Mouse (Mus musculus) hindbrain, embryonic 13.5 days (tissue): ENCODE data around the gene Pmepa1. TPM values are rescaled to one million over a fixed set of nuclear protein-coding genes. Genes with fewer than 3 reads are reported as not detected.

ENCODE experiments used
- ATAC-seq: fragments of 200-750 bp; cut with Nextera tagmentation; 2 replicates; pipeline ENCODE4 v1.8.0; 2017; ENCODE audit warnings: moderate TSS enrichment; ENCODE audit not compliant: low FRiP score
- H3K27ac ChIP-seq: fragments of 300-500 bp; sonication (generic); 2 replicates; pipeline ENCODE4 v1.5.1; 2015; ENCODE audit warnings: inconsistent platforms, mild to moderate bottlenecking, moderate library complexity
- H3K27me3 ChIP-seq: fragments of 300-500 bp; sonication (generic); 2 replicates; pipeline ENCODE4 v1.6.1; 2015; ENCODE audit warnings: mild to moderate bottlenecking, inconsistent platforms
- H3K36me3 ChIP-seq: fragments of 300-500 bp; sonication (generic); 2 replicates; pipeline ENCODE4 v1.6.1; 2015; ENCODE audit warnings: mild to moderate bottlenecking, inconsistent platforms
- H3K4me1 ChIP-seq: fragments of 300-500 bp; sonication (generic); replicated peaks from 2 replicates; pipeline ENCODE4 v1.6.1; 2015; ENCODE audit warnings: inconsistent platforms
- H3K4me2 ChIP-seq: fragments of 300-500 bp; sonication (generic); 2 replicates; pipeline ENCODE4 v1.6.1; 2015; ENCODE audit warnings: inconsistent platforms, mild to moderate bottlenecking, moderate library complexity
- H3K4me3 ChIP-seq: fragments of 300-500 bp; sonication (generic); 2 replicates; pipeline ENCODE4 v1.5.1; 2015; ENCODE audit warnings: mild to moderate bottlenecking, inconsistent platforms
- H3K9ac ChIP-seq: fragments of 300-500 bp; sonication (generic); 2 replicates; pipeline ENCODE4 v1.6.1; 2015; ENCODE audit warnings: mild to moderate bottlenecking, inconsistent platforms
- H3K9me3 ChIP-seq: fragments of 300-500 bp; sonication (generic); 2 replicates; pipeline ENCODE4 v1.6.1; 2016; ENCODE audit warnings: inconsistent platforms
- WGBS: fragments of 180-500 bp; shearing (Covaris S2); methylation state at CpG from one replicate; pipeline ENCODE4 v1.1.7; 2015; 5-methylcytosine and 5-hydroxymethylcytosine counted together
- polyA plus RNA-seq: library from polyadenylated mRNA; unstranded; fragments of >200 nt; fragmentation: Nextera tagmentation; extraction: Ambion mirVana; gene quantifications from 2 replicates; pipeline ENCODE4 v1.2.1, GENCODE M21; 2015

Pmepa1 gene
- polyA plus RNA-seq, 1 experiment from 2014 or later: 4.7 TPM

GRCm38 (mm10) chr2:173263636-173264330, 12.6 kb downstream of the Pmepa1 start:
- Histone ChIP-seq H3K4me2 (no peak overlapping the region), H3K27ac (0 out of 2 replicates have a peak overlapping the region, but pooled peaks have one; percentile 32), H3K27me3 (no peaks in the 10 kb centered on the region), H3K4me3 (no peak overlapping the region), H3K9ac (no peak overlapping the region; the same call in 1 of the 2 replicates), H3K9me3 (no peaks in the 10 kb centered on the region), H3K36me3 (no peaks in the 10 kb centered on the region), H3K4me1 (peaks cover 93% of the 10 kb centered on the region)
- ATAC-seq: no peak
- WGBS: 65% methylated on average over 11 of the region's 11 CpGs

GRCm38 (mm10) chr2:173261497-173261896, 14.8 kb downstream of the Pmepa1 start:
- H3K4me1 ChIP-seq: peaks cover 93% of the 10 kb centered on the region
- H3K9ac ChIP-seq: peak overlapping the region; percentile 46; the same call in 1 of the 2 replicates
- H3K9me3 ChIP-seq: no peaks in the 10 kb centered on the region
- H3K4me3 ChIP-seq: no peak overlapping the region
- H3K4me2 ChIP-seq: no peak overlapping the region
- no peaks in the 10 kb centered on the region for H3K27me3 ChIP-seq
- H3K27ac ChIP-seq: peak overlapping the region; percentile 13; the same call in 1 of the 2 replicates
- no peak for ATAC-seq
- no peaks in the 10 kb centered on the region for H3K36me3 ChIP-seq
- WGBS: 61% methylated on average over 10 of the region's 10 CpGs

- Histone ChIP-seq H3K27me3 (no peaks in the 10 kb centered on the region), H3K4me3 (no peak overlapping the region), H3K4me2 (no peak overlapping the region), H3K9ac (0 out of 2 replicates have a peak overlapping the region, but pooled peaks have one; percentile 10), H3K9me3 (no peaks in the 10 kb centered on the region), H3K36me3 (no peaks in the 10 kb centered on the region), H3K4me1 (peaks cover 93% of the 10 kb centered on the region), H3K27ac (peak overlapping the region; percentile 77)
- ATAC-seq: no peak
- 17% methylated on average over 9 of the region's 9 CpGs for WGBS
Observed at GRCm38 (mm10) chr2:173258459-173259091, 17.8 kb downstream of the Pmepa1 start.

- H3K27me3 ChIP-seq: no peaks in the 10 kb centered on the region
- H3K9me3 ChIP-seq: no peaks in the 10 kb centered on the region
- H3K27ac ChIP-seq: peak overlapping the region; percentile 77
- no peak overlapping the region for H3K4me2 ChIP-seq
- WGBS: 20% methylated on average over 7 of the region's 7 CpGs
- H3K9ac ChIP-seq: no peak overlapping the region
- peaks cover 100% of the 10 kb centered on the region for H3K4me1 ChIP-seq
- ATAC-seq: peak; percentile 62
- no peak overlapping the region for H3K4me3 ChIP-seq
- H3K36me3 ChIP-seq: no peaks in the 10 kb centered on the region
Observed at GRCm38 (mm10) chr2:173257610-173258009, 18.7 kb downstream of the Pmepa1 start.

- no peaks in the 10 kb centered on the region for H3K27me3 ChIP-seq
- H3K4me3 ChIP-seq: no peak overlapping the region
- H3K36me3 ChIP-seq: no peaks in the 10 kb centered on the region
- no peak overlapping the region; the same call in 1 of the 2 replicates for H3K9ac ChIP-seq
- peak overlapping the region; percentile 77 for H3K27ac ChIP-seq
- WGBS: 73% methylated on average over 4 of the region's 4 CpGs
- H3K4me1 ChIP-seq: peaks cover 99% of the 10 kb centered on the region
- no peak for ATAC-seq
- no peak overlapping the region for H3K4me2 ChIP-seq
- no peaks in the 10 kb centered on the region for H3K9me3 ChIP-seq
Observed at GRCm38 (mm10) chr2:173256552-173256949, 19.8 kb downstream of the Pmepa1 start.

GRCm38 (mm10) chr2:173255810-173256551, 20.4 kb downstream of the Pmepa1 start:
- Histone ChIP-seq H3K27ac (peak overlapping the region; percentile 77), H3K27me3 (no peaks in the 10 kb centered on the region), H3K9ac (no peak overlapping the region; the same call in 1 of the 2 replicates), H3K36me3 (no peaks in the 10 kb centered on the region), H3K4me2 (no peak overlapping the region), H3K9me3 (no peaks in the 10 kb centered on the region), H3K4me1 (peaks cover 99% of the 10 kb centered on the region), H3K4me3 (no peak overlapping the region)
- ATAC-seq: no peak
- 60% methylated on average over 7 of the region's 7 CpGs for WGBS

GRCm38 (mm10) chr2:173253761-173254662, 22.3 kb downstream of the Pmepa1 start:
- peak overlapping the region; percentile 33 for H3K4me2 ChIP-seq
- peaks cover 99% of the 10 kb centered on the region for H3K4me1 ChIP-seq
- peak; percentile 7; the same call in 1 of the 2 replicates for ATAC-seq
- H3K36me3 ChIP-seq: no peaks in the 10 kb centered on the region
- WGBS: 13% methylated on average over 26 of the region's 26 CpGs
- no peak overlapping the region for H3K4me3 ChIP-seq
- no peaks in the 10 kb centered on the region for H3K27me3 ChIP-seq
- peak overlapping the region; percentile 49; the same call in 1 of the 2 replicates for H3K9ac ChIP-seq
- peak overlapping the region; percentile 70 for H3K27ac ChIP-seq
- H3K9me3 ChIP-seq: no peaks in the 10 kb centered on the region

GRCm38 (mm10) chr2:173251675-173252074, 24.7 kb downstream of the Pmepa1 start:
- H3K27ac ChIP-seq: 0 out of 2 replicates have a peak overlapping the region, but pooled peaks have one; percentile 30
- no peaks in the 10 kb centered on the region for H3K9me3 ChIP-seq
- no peak for ATAC-seq
- 56% methylated on average over 9 of the region's 9 CpGs for WGBS
- H3K4me3 ChIP-seq: no peak overlapping the region
- no peaks in the 10 kb centered on the region for H3K36me3 ChIP-seq
- no peak overlapping the region for H3K9ac ChIP-seq
- H3K27me3 ChIP-seq: no peaks in the 10 kb centered on the region
- peaks cover 96% of the 10 kb centered on the region for H3K4me1 ChIP-seq
- H3K4me2 ChIP-seq: no peak overlapping the region

GRCm38 (mm10) chr2:173251133-173251532, 25.2 kb downstream of the Pmepa1 start:
- 0 out of 2 replicates have a peak overlapping the region, but pooled peaks have one; percentile 30 for H3K27ac ChIP-seq
- 41% methylated on average over 7 of the region's 7 CpGs for WGBS
- no peak overlapping the region for H3K4me3 ChIP-seq
- H3K9ac ChIP-seq: peak overlapping the region; percentile 43; the same call in 1 of the 2 replicates
- H3K4me1 ChIP-seq: peaks cover 96% of the 10 kb centered on the region
- H3K36me3 ChIP-seq: no peaks in the 10 kb centered on the region
- ATAC-seq: no peak
- no peaks in the 10 kb centered on the region for H3K27me3 ChIP-seq
- H3K4me2 ChIP-seq: no peak overlapping the region
- no peaks in the 10 kb centered on the region for H3K9me3 ChIP-seq

- H3K27ac ChIP-seq: 0 out of 2 replicates have a peak overlapping the region, but pooled peaks have one; percentile 30
- no peaks in the 10 kb centered on the region for H3K36me3 ChIP-seq
- peaks cover 96% of the 10 kb centered on the region for H3K4me1 ChIP-seq
- H3K4me2 ChIP-seq: no peak overlapping the region
- ATAC-seq: no peak
- 18% methylated on average over 2 of the region's 2 CpGs for whole genome bisulfite sequencing
- H3K9me3 ChIP-seq: no peaks in the 10 kb centered on the region
- no peak overlapping the region for H3K9ac ChIP-seq
- H3K27me3 ChIP-seq: no peaks in the 10 kb centered on the region
- no peak overlapping the region for H3K4me3 ChIP-seq
Observed at GRCm38 (mm10) chr2:173250411-173250810, 25.9 kb downstream of the Pmepa1 start.

GRCm38 (mm10) chr2:173249965-173250364, 26.4 kb downstream of the Pmepa1 start:
- Histone ChIP-seq H3K27ac (peak overlapping the region; percentile 30; the same call in 1 of the 2 replicates), H3K4me2 (no peak overlapping the region), H3K27me3 (no peaks in the 10 kb centered on the region), H3K9ac (no peak overlapping the region), H3K36me3 (no peaks in the 10 kb centered on the region), H3K9me3 (no peaks in the 10 kb centered on the region), H3K4me3 (no peak overlapping the region), H3K4me1 (peaks cover 95% of the 10 kb centered on the region)
- WGBS: 66% methylated on average over 8 of the region's 8 CpGs
- no peak for ATAC-seq
